Mouse (Mus musculus) olfactory bulb, adult 2 months (tissue): Measurements from ENCODE around the gene Tor1b. TPM values are rescaled to one million over a fixed set of nuclear protein-coding genes. Genes with fewer than 3 reads are reported as not detected.

Source experiments
- H3K27ac ChIP-seq: fragments of 200-500 bp; 2 replicates; pipeline ENCODE4 v1.5.1; 2012; ENCODE audit warnings: low read depth, low read length; ENCODE audit not compliant: insufficient read depth
- H3K4me1 ChIP-seq: fragments of 200-500 bp; 2 replicates; pipeline ENCODE4 v1.6.1; 2012; ENCODE audit warnings: low read length; ENCODE audit not compliant: control insufficient read depth, insufficient read depth
- H3K4me3 ChIP-seq: fragments of 200-500 bp; 2 replicates; pipeline ENCODE4 v1.5.1; 2012; ENCODE audit warnings: mild to moderate bottlenecking, low read depth, low read length, moderate library complexity; ENCODE audit not compliant: insufficient read depth
- CTCF ChIP-seq: fragments of 200-500 bp; IDR thresholded peaks from 2 replicates; pipeline ENCODE4 v1.5.1; 2012; ENCODE audit warnings: low read depth, mild to moderate bottlenecking, low read length, moderate library complexity; ENCODE audit not compliant: insufficient read depth
- POLR2A ChIP-seq: fragments of 200-500 bp; IDR thresholded peaks from 2 replicates; pipeline ENCODE4 v1.6.1; 2012; ENCODE audit warnings: mild to moderate bottlenecking, low read depth, low read length, moderate library complexity; ENCODE audit not compliant: insufficient read depth
- whole genome bisulfite sequencing: fragments of 180-500 bp; shearing (Covaris S2); methylation state at CpG from one replicate; pipeline ENCODE4 v1.1.7; 2018; 5-methylcytosine and 5-hydroxymethylcytosine counted together
- polyA plus RNA-seq: library from polyadenylated mRNA; stranded (reverse); fragments of >200 nt; gene quantifications from 2 replicates; pipeline ENCODE4 v1.2.4, GENCODE M21; 2012; ENCODE audit warnings: low replicate concordance; ENCODE audit not compliant: missing spikeins, insufficient read depth, insufficient read length

The Tor1b gene
- polyA plus RNA-seq, 1 experiment = not detected

GRCm38 (mm10) chr2:30917649-30918048 is 35.1 kb upstream of the Tor1b start:
- TF ChIP-seq CTCF = no peak
- no peak for TF ChIP-seq POLR2A
- WGBS = 85% methylated on average over 7 of the region's 7 CpGs
- Histone ChIP-seq H3K4me1 (peaks cover 9% of the 10 kb centered on the region), H3K27ac (no peak overlapping the region), H3K4me3 (no peak overlapping the region)

GRCm38 (mm10) chr2:30918126-30918525 is 34.6 kb upstream of the Tor1b start:
- H3K27ac ChIP-seq = no peak overlapping the region
- TF ChIP-seq CTCF (no peak), POLR2A (no peak)
- 63% methylated on average over 6 of the region's 6 CpGs for WGBS
- H3K4me3 ChIP-seq = no peak overlapping the region
- H3K4me1 ChIP-seq = peaks cover 9% of the 10 kb centered on the region

GRCm38 (mm10) chr2:30918780-30919329 is 33.9 kb upstream of the Tor1b start:
- 76% methylated on average over 8 of the region's 8 CpGs for WGBS
- Histone ChIP-seq H3K27ac (no peak overlapping the region), H3K4me3 (no peak overlapping the region), H3K4me1 (peaks cover 8% of the 10 kb centered on the region)
- TF ChIP-seq CTCF (no peak), POLR2A (no peak)

- 36% methylated on average over 7 of the region's 7 CpGs for WGBS
- TF ChIP-seq CTCF = no peak
- TF ChIP-seq POLR2A = no peak
- no peak overlapping the region for H3K4me3 ChIP-seq
- peak overlapping the region; percentile 13; the same call in 1 of the 2 replicates for H3K27ac ChIP-seq
- H3K4me1 ChIP-seq = peaks cover 4% of the 10 kb centered on the region; the same call in 1 of the 2 replicates
These were observed 32.5 kb upstream of the Tor1b start for GRCm38 (mm10) chr2:30920216-30920615.

- no peak for TF ChIP-seq POLR2A
- no peak for TF ChIP-seq CTCF
- 66% methylated on average over 3 of the region's 3 CpGs for WGBS
- Histone ChIP-seq H3K4me3 (no peak overlapping the region), H3K4me1 (peaks cover 15% of the 10 kb centered on the region), H3K27ac (no peak overlapping the region)
These were observed 29.7 kb upstream of the Tor1b start for GRCm38 (mm10) chr2:30923099-30923498.

GRCm38 (mm10) chr2:30925181-30925580 is 27.6 kb upstream of the Tor1b start:
- Histone ChIP-seq H3K27ac (no peak overlapping the region), H3K4me3 (no peak overlapping the region), H3K4me1 (peaks cover 22% of the 10 kb centered on the region)
- no peak for TF ChIP-seq POLR2A
- TF ChIP-seq CTCF = no peak
- WGBS = 75% methylated on average over 4 of the region's 4 CpGs

GRCm38 (mm10) chr2:30926381-30926780 is 26.4 kb upstream of the Tor1b start:
- H3K27ac ChIP-seq = no peak overlapping the region
- 82% methylated on average over 4 of the region's 4 CpGs for WGBS

GRCm38 (mm10) chr2:30927151-30927781 is 25.5 kb upstream of the Tor1b start:
- Histone ChIP-seq H3K4me1 (peaks cover 22% of the 10 kb centered on the region), H3K27ac (no peak overlapping the region; the same call in 1 of the 2 replicates), H3K4me3 (no peak overlapping the region)
- 62% methylated on average over 9 of the region's 9 CpGs for WGBS
- TF ChIP-seq POLR2A (no peak), CTCF (peak; percentile 19; the same call in 1 of the 2 replicates)

More at GRCm38 (mm10) chr2:30926381-30926780, 26.4 kb upstream of the Tor1b start:
- H3K4me3 ChIP-seq = no peak overlapping the region
- no peak for TF ChIP-seq CTCF
- no peak for TF ChIP-seq POLR2A
- peaks cover 22% of the 10 kb centered on the region for H3K4me1 ChIP-seq

GRCm38 (mm10) chr2:30927844-30928628 is 24.7 kb upstream of the Tor1b start:
- peak; percentile 36; the same call in 1 of the 2 replicates for TF ChIP-seq CTCF
- no peak for TF ChIP-seq POLR2A
- H3K27ac ChIP-seq = no peak overlapping the region

More at GRCm38 (mm10) chr2:30927844-30928628, 24.7 kb upstream of the Tor1b start:
- H3K4me1 ChIP-seq = peaks cover 22% of the 10 kb centered on the region
- 25% methylated on average over 14 of the region's 14 CpGs for WGBS
- no peak overlapping the region for H3K4me3 ChIP-seq
